Mouse (Mus musculus): ENCODE data around the gene Dusp10.

Dusp10 gene

DNA sequence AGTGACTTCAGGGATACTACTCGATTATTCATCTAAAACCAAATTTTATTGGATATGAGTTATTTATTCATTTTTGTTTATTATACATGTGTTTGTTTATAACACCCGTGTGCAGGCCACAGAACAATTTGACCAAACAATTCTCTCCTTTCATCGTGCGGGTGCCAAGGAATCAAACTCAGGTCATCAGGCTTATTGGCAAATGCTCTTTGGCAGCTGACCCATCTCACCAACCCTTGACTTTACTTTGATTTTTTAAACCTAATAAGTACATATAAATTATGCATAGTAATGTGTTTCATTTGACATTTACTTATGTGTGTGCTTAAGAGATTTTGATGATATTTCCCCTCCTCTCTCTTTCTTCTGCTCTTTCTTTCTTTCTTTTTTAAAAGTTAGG lies 94.3 kb downstream of the Dusp10 start:
- DNase-seq, result no peak

DNA sequence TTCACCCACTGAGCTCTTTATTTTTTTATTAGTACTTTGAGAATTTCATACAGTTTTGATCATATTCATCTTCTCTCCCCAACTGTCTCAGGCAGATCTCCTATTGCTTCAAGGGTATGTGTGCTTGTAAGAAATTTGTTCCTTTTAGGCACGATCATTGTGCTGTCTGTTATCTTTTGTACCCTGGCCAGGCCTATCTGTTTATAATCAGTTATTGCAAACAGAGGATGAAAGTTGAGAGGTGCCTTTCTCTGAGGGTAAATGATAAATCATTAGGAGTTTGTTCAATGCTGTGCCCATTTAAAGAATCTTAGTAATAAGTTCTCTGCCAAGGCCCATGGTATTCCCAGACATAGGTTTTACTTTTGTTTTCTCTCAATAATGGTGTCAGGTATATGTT lies 95.2 kb downstream of the Dusp10 start:
- DNase-seq, result no peak

DNA sequence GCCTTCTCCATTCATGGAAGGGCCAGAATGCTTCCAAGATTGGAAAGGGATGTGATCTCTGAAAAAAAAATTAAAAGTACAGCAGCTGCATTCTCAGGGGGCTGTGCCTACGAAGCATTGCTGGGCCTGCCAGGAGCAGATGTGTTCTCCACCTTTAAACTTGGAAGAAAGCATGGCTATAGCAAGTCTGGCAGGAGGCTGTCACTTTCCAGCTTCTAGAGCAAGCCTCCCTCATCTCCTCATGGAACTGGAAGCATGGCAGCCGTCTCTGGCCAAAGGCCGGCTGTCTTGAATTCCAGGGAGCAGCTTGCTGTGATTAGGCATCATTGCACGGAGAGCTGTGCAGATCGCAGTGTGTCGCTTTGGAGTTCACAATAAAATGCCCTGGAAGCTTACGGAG lies 104.5 kb downstream of the Dusp10 start:
- peak; percentile 14 to 20 for DNase-seq

DNA sequence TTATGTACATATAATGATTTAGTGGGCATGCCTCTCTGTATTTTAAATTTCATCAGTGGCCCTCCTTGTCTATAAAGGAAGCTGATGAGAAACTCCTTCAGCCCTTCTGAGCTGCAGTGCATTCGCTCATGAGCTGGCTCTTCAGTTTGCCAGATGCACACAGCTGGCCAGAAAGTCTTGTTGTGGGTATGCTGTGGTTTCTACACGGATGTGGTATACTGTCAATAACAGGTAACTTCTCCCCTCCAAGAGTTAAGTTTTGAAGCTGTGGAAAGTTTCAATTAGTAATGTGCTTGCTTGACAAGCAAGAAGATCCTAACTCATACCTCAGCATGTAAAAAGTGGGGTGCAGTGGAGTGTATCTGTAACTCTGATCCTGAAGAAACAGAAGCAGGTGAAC lies 104.9 kb downstream of the Dusp10 start:
- no peak for DNase-seq

DNA sequence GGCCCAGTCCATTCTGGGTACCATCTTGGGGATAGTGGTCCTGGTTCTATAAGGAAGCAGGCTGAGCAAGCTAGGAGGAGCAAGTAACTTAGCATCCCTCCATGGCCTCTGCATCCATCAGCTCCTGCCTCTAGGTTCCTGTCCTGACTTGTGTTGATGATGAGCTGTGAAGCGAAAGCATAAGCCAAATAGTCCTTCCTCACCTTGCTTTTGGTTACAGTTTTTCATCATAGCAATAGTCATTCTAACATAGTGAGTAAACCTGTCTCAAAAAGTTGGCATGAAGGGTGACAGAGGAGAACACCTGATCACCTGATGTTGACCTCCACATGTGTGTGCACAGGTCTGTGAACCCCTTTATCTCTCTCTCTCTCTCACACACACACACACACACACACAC lies 105.5 kb downstream of the Dusp10 start:
- DNase-seq, result no peak

Measured in cerebellum, postnatal 10 days (tissue).